In genomic region chr3:134188979-134189946, GRCm38 (mm10) we compare ENCODE assay signal across 9 mouse cellular contexts. TPM values are rescaled to one million over a fixed set of nuclear protein-coding genes. Genes with fewer than 3 reads are reported as not detected.
DNase-seq lines count a peak whose midpoint lies in the region; ATAC-seq and TF ChIP-seq lines count a peak whose summit lies in the region.
"Had no signal": no experiment of that assay in that cellular context is flagged by ENCODE, and none has a peak within 500 bp of the region (broad histone marks: within the 10 kb centered on the region; RNA-seq: fewer than 3 reads in every experiment).

No protein-coding gene starts in this region.

- WGBS in heart, embryonic 16.5 days, result 31% methylated on average over 12 of the region's 12 CpGs
- WGBS in liver, postnatal 0 days (ENCODE audit: insufficient replicate concordance), result 57% methylated on average over 12 of the region's 12 CpGs
- 72% methylated on average over 12 of the region's 12 CpGs for WGBS in thymus, adult 2 months

- peak overlapping the region; percentile 52 for H3K9ac ChIP-seq in heart, embryonic 16.5 days (ENCODE audit: low read length)
- H3K9ac ChIP-seq in liver, postnatal 0 days (replicated peaks), result no peak overlapping the region

- TF ChIP-seq CTCF in liver, postnatal 0 days (IDR thresholded peaks at IDR 0.05; ENCODE audit: low read depth), result no peak
- no peak for TF ChIP-seq CTCF in thymus, adult 2 months (IDR thresholded peaks at IDR 0.05; ENCODE audit: borderline replicate concordance, control insufficient read depth, extremely low read depth, insufficient read depth, low read length, poor library complexity)

- no peaks in the 10 kb centered on the region for H3K9me3 ChIP-seq in heart, embryonic 16.5 days (replicated peaks; ENCODE audit: control insufficient read depth, low read length)
- no peaks in the 10 kb centered on the region for H3K9me3 ChIP-seq in liver, postnatal 0 days (ENCODE audit: low read length)

- peak; percentile 91 for DNase-seq in Muller cell, postnatal 12 days (ENCODE audit: inconsistent ontology term)
- peak; percentile 17 for DNase-seq in brain, adult 2 months (ENCODE audit: low read depth, low spot score)
- DNase-seq in liver, postnatal 0 days, result no peak
- DNase-seq in adrenal gland, adult 8-10 months, result no peak
- no peak for DNase-seq in thymus, adult 2 months
- no peak for DNase-seq in right cerebral cortex, postnatal 14 days
- DNase-seq: thymus, adult 18-20 months had no signal

- H3K4me2 ChIP-seq in heart, embryonic 16.5 days (ENCODE audit: low read depth, low read length), result peak overlapping the region; percentile 79
- H3K4me2 ChIP-seq in liver, postnatal 0 days (ENCODE audit: low read depth, low read length), result peak overlapping the region; percentile 23; the same call in 1 of the 2 replicates

- H3K27me3 ChIP-seq in heart, embryonic 16.5 days (ENCODE audit: control insufficient read depth, insufficient read depth, low read length), result no peaks in the 10 kb centered on the region
- H3K27me3 ChIP-seq in liver, postnatal 0 days (ENCODE audit: insufficient read depth, low read length), result no peaks in the 10 kb centered on the region
- H3K27me3 ChIP-seq in thymus, adult 2 months (ENCODE audit: control insufficient read depth, insufficient read depth, low read length), result no peaks in the 10 kb centered on the region

- ATAC-seq in heart, embryonic 16.5 days (replicated peaks; ENCODE audit: extremely low read depth, insufficient read depth, low FRiP score), result no peak
- ATAC-seq in liver, postnatal 0 days, result no peak

- no peak for TF ChIP-seq POLR2A in thymus, adult 2 months (IDR thresholded peaks at IDR 0.05; ENCODE audit: control insufficient read depth, extremely low read depth, insufficient read depth, low read length, poor library complexity)

- no peak for TF ChIP-seq EP300 in liver, postnatal 0 days (IDR thresholded peaks at IDR 0.05; ENCODE audit: low read depth)

- H3K36me3 ChIP-seq in heart, embryonic 16.5 days (ENCODE audit: control insufficient read depth, insufficient read depth), result no peaks in the 10 kb centered on the region
- H3K36me3 ChIP-seq in liver, postnatal 0 days (replicated peaks; ENCODE audit: insufficient read depth, low read length), result no peaks in the 10 kb centered on the region
- no peaks in the 10 kb centered on the region for H3K36me3 ChIP-seq in thymus, adult 2 months (ENCODE audit: control insufficient read depth, insufficient read depth, low read length)

- H3K4me3 ChIP-seq in heart, embryonic 16.5 days (ENCODE audit: low read length), result peak overlapping the region; percentile 46
- H3K4me3 ChIP-seq in liver, postnatal 0 days (ENCODE audit: low read depth, low read length), result peak overlapping the region; percentile 8; the same call in 1 of the 2 replicates
- no peak overlapping the region for H3K4me3 ChIP-seq in thymus, adult 2 months (ENCODE audit: control insufficient read depth, insufficient read depth, low read length)

- no peaks in the 10 kb centered on the region; the same call in 1 of the 2 replicates for H3K4me1 ChIP-seq in heart, embryonic 16.5 days (ENCODE audit: control insufficient read depth, insufficient read depth, low read length)
- H3K4me1 ChIP-seq in liver, postnatal 0 days (ENCODE audit: insufficient read depth), result no peaks in the 10 kb centered on the region
- no peaks in the 10 kb centered on the region; the same call in 1 of the 2 replicates for H3K4me1 ChIP-seq in thymus, adult 2 months (replicated peaks; ENCODE audit: control insufficient read depth, insufficient read depth, low read length)

- peak overlapping the region; percentile 55 for H3K27ac ChIP-seq in heart, embryonic 16.5 days (ENCODE audit: low read length)
- H3K27ac ChIP-seq in liver, postnatal 0 days (ENCODE audit: low read depth), result no peak overlapping the region
- H3K27ac ChIP-seq in thymus, adult 2 months (ENCODE audit: control insufficient read depth, insufficient read depth, low read length), result no peak overlapping the region

RNA-seq across cellular contexts. Expression of gene Cxxc4, which starts 47.0 kb away (rescaled TPM):
- 2.8 and 2.9 TPM in 2 replicates for polyA plus RNA-seq in heart, embryonic 16.5 days (2015; fragmentation: Nextera tagmentation; extraction: Ambion mirVana)
- polyA plus RNA-seq in liver, postnatal 0 days (2015; fragmentation: Nextera tagmentation; extraction: Ambion mirVana), result 0.13 and 0.25 TPM in 2 replicates
- total RNA-seq in adrenal gland, adult 8-10 months (2022), result 1 to 10 TPM; 4.8 to 9.0 (median 7.5) TPM
- 0.11 and 0.38 TPM in 2 replicates for polyA plus RNA-seq in thymus, adult 2 months (2012; rRNA removed)
- total RNA-seq: common myeloid progenitor, adult 5-6 weeks had no signal

Comparison
In these comparisons a context has a peak if more than half of its experiments do, and no peak if none do; other contexts are left out.
1. DNase-seq: peak in Muller cell, postnatal 12 days (single experiment) and brain, adult 2 months (single experiment); none in liver, postnatal 0 days (single experiment), adrenal gland, adult 8-10 months (single experiment), thymus, adult 2 months (single experiment) and right cerebral cortex, postnatal 14 days (single experiment).